Mouse (Mus musculus) kidney, adult 2 months (tissue): ENCODE data around the gene Kif5c. TPM values are rescaled to one million over a fixed set of nuclear protein-coding genes. Genes with fewer than 3 reads are reported as not detected.
A peak's percentile ranks its signal among the peaks of the same experiment; 100 is the strongest.

Experiments
- DNase-seq: peaks from one replicate; pipeline ENCODE4 v3.0.0; 2021
- H3K27ac ChIP-seq: fragments of 200-500 bp; 2 replicates; pipeline ENCODE4 v1.5.1; 2012; ENCODE audit warnings: low read depth, low read length, control low read depth, inconsistent platforms; ENCODE audit not compliant: insufficient read depth
- H3K27me3 ChIP-seq: fragments of 200-500 bp; replicated peaks from 2 replicates; pipeline ENCODE4 v1.6.1; 2012; ENCODE audit warnings: mild to moderate bottlenecking, moderate library complexity, low read length, inconsistent platforms; ENCODE audit not compliant: control insufficient read depth, insufficient read depth
- H3K36me3 ChIP-seq: fragments of 200-500 bp; 2 replicates; pipeline ENCODE4 v1.6.1; 2012; ENCODE audit warnings: mild to moderate bottlenecking, moderate library complexity, low read length, inconsistent platforms; ENCODE audit not compliant: control insufficient read depth, insufficient read depth
- H3K4me1 ChIP-seq: fragments of 200-500 bp; 2 replicates; pipeline ENCODE4 v1.6.1; 2011; ENCODE audit warnings: low read length; ENCODE audit not compliant: control insufficient read depth, insufficient read depth
- H3K4me3 ChIP-seq: fragments of 200-500 bp; 2 replicates; pipeline ENCODE4 v1.5.1; 2011; ENCODE audit warnings: mild to moderate bottlenecking, low read depth, low read length, control low read depth; ENCODE audit not compliant: insufficient read depth
- CTCF ChIP-seq: fragments of 200-500 bp; conservative IDR thresholded peaks from 2 replicates; pipeline ENCODE4 v1.5.1; 2011; ENCODE audit warnings: low read depth, mild to moderate bottlenecking, control low read depth, low read length, moderate library complexity, mixed read lengths; ENCODE audit not compliant: insufficient read depth, insufficient read length
- POLR2A ChIP-seq: fragments of 200-500 bp; IDR thresholded peaks from one replicate; pipeline ENCODE4 v1.6.1; 2011; ENCODE audit warnings: low read depth, low read length, control low read depth
- WGBS: fragments of 180-500 bp; shearing (Covaris S2); methylation state at CpG from one replicate; pipeline ENCODE4 v1.1.7; 2018; 5-methylcytosine and 5-hydroxymethylcytosine counted together
- polyA plus RNA-seq: library from polyadenylated mRNA; depleted of rRNA; stranded (reverse); fragments of >200 nt; gene quantifications from 2 replicates; pipeline ENCODE4 v1.2.3, GENCODE M21; 2012

The Kif5c gene
- polyA plus RNA-seq, 1 experiment, result 0.58 TPM

GRCm38 (mm10) chr2:49775735-49776134 lies 156.6 kb downstream of the Kif5c start:
- H3K4me3 ChIP-seq, result no peak overlapping the region
- no peaks in the 10 kb centered on the region for H3K36me3 ChIP-seq
- H3K4me1 ChIP-seq, result peaks cover 3% of the 10 kb centered on the region; the same call in 1 of the 2 replicates
- H3K27ac ChIP-seq, result no peak overlapping the region
- no peaks in the 10 kb centered on the region for H3K27me3 ChIP-seq
- DNase-seq, result no peak
- TF ChIP-seq CTCF (no peak), POLR2A (no peak)

DNA sequence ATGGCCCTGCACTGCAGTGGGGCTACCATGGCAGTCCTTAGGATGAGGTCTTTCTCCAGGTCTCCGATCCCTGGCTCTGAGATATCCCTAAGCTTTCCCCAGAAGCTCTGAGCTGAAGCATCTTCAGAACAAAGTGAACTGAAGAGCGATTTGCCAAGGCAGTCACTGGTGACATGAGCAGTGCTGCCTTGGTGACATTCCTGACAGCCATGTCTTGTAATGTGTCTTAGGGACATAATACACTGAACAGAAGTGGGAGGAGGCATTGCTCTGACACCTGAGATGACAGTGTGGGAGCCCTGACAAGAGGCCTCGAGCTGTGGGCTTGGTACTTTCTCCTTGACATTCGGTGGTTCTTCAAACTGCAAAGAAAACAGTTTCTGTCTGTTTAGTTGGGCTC lies 157.3 kb downstream of the Kif5c start:
- no peak for DNase-seq
- WGBS, result 70% methylated on average over 4 of the region's 4 CpGs
- Histone ChIP-seq H3K27ac (no peak overlapping the region), H3K4me1 (peaks cover 3% of the 10 kb centered on the region; the same call in 1 of the 2 replicates), H3K27me3 (no peaks in the 10 kb centered on the region), H3K36me3 (no peaks in the 10 kb centered on the region), H3K4me3 (no peak overlapping the region)
- TF ChIP-seq CTCF, result no peak
- TF ChIP-seq POLR2A, result no peak

GRCm38 (mm10) chr2:49787376-49788050 lies 168.4 kb downstream of the Kif5c start, which contains the start of gene Lypd6b:
Gene Lypd6b (plus strand): TSS chr2:49787688.
- WGBS, result 2% methylated on average over 78 of the region's 79 CpGs
- Histone ChIP-seq H3K4me1 (no peaks in the 10 kb centered on the region), H3K36me3 (no peaks in the 10 kb centered on the region), H3K27ac (no peak within 1 kb of the TSS), H3K4me3 (peak within 1 kb of the TSS; percentile 45), H3K27me3 (no peaks in the 10 kb centered on the region; the same call in 1 of the 2 replicates)
- DNase-seq, result peak; percentile 59
- TF ChIP-seq CTCF (no peak), POLR2A (no peak)

- Histone ChIP-seq H3K4me3 (peak overlapping the region; percentile 45), H3K36me3 (no peaks in the 10 kb centered on the region), H3K27ac (no peak overlapping the region), H3K27me3 (no peaks in the 10 kb centered on the region; the same call in 1 of the 2 replicates), H3K4me1 (no peaks in the 10 kb centered on the region)
- 1% methylated on average over 14 of the region's 14 CpGs for WGBS
- no peak for TF ChIP-seq CTCF
- no peak for TF ChIP-seq POLR2A
- no peak for DNase-seq
Observed at GRCm38 (mm10) chr2:49788051-49788418, 168.9 kb downstream of the Kif5c start.

DNA sequence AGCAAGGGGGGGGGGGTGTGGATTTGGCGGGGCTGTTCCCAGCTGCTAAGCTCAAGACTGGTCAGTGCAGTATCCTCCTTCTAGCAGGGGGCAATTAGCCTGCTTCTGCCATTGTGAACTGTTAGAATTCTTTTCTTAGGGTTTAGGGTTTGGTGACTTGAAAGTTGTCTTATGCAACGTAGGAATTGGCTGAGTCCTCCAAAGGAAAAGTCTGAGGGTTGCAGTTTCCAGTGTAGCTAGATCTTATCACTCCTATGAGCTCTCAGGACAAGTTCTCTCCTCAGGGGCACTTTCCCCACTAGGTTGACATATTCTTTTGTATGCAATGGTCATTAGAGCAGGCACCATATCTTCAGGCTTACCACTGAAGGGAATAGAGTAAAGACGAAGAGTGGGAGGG lies 169.5 kb downstream of the Kif5c start:
- no peak for DNase-seq
- no peaks in the 10 kb centered on the region for H3K4me1 ChIP-seq
- 15% methylated on average over 3 of the region's 3 CpGs for WGBS
- no peaks in the 10 kb centered on the region for H3K36me3 ChIP-seq
- no peak for TF ChIP-seq CTCF
- TF ChIP-seq POLR2A, result no peak
- no peak overlapping the region for H3K4me3 ChIP-seq
- H3K27me3 ChIP-seq, result no peaks in the 10 kb centered on the region; the same call in 1 of the 2 replicates
- no peak overlapping the region for H3K27ac ChIP-seq

DNA sequence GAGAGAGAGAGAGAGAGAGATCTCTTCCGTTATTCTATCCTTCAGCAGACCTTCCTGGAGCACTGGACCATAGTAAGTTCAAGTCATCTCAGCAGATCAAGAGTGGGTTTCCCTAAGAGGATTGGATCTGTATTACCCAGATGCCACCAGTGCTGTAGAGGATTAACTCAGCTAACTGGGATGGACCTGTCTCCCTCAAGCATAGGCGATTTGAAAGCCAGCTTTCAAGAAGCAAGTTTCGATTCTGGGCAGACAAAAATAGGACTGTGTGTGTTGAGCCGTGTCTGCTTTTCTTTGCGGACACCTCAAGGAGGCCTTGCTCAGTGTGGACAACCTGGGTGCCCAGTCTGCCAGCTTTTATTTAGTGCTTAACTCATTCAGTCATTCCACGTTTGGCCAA lies 170.0 kb downstream of the Kif5c start:
- H3K4me3 ChIP-seq, result no peak overlapping the region
- TF ChIP-seq POLR2A, result no peak
- no peak for TF ChIP-seq CTCF
- no peak overlapping the region for H3K27ac ChIP-seq
- no peak for DNase-seq
- 56% methylated on average over 6 of the region's 6 CpGs for WGBS
- H3K4me1 ChIP-seq, result no peaks in the 10 kb centered on the region
- H3K27me3 ChIP-seq, result no peaks in the 10 kb centered on the region; the same call in 1 of the 2 replicates
- no peaks in the 10 kb centered on the region for H3K36me3 ChIP-seq

DNA sequence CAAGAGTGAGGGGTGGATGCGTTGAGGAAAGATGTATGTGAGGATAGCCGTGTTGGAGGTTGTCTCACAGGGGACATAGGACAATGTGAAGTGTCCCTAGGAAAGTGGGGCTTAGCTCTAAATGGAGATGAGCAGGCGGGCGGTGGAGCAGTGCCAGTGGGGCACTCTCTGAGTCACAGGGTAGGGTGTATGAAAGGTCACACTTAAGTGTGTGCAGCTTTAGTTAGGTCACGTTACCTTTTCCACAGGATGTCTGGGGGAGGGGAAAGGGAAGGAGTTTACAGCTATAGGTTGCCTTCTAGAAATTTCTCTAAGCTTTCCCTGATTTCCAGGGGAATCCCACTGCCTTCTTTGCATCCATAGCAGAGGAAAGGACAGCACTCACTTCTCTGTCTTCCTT lies 170.4 kb downstream of the Kif5c start:
- no peaks in the 10 kb centered on the region; the same call in 1 of the 2 replicates for H3K27me3 ChIP-seq
- H3K27ac ChIP-seq, result no peak overlapping the region
- no peak for DNase-seq
- H3K36me3 ChIP-seq, result no peaks in the 10 kb centered on the region
- TF ChIP-seq POLR2A, result no peak
- TF ChIP-seq CTCF, result no peak
- 76% methylated on average over 5 of the region's 5 CpGs for WGBS
- H3K4me1 ChIP-seq, result no peaks in the 10 kb centered on the region
- H3K4me3 ChIP-seq, result no peak overlapping the region
